Mouse (Mus musculus): ENCODE data around the gene Sh3pxd2a.

Sh3pxd2a gene

GRCm38 (mm10) chr19:47464304-47465241, at the start of gene Sh3pxd2a:
Sh3pxd2a (minus strand) TSS chr19:47464401.
- peak; percentile 78 for DNase-seq

GRCm38 (mm10) chr19:47513618-47513897, 49.4 kb upstream of the Sh3pxd2a start:
- DNase-seq: no peak

GRCm38 (mm10) chr19:47512794-47513617, 48.8 kb upstream of the Sh3pxd2a start:
- DNase-seq: no peak

- DNase-seq: peak; percentile 28
Measured at GRCm38 (mm10) chr19:47511958-47512357, 47.8 kb upstream of the Sh3pxd2a start.

GRCm38 (mm10) chr19:47511294-47511675, 47.1 kb upstream of the Sh3pxd2a start:
- no peak for DNase-seq

GRCm38 (mm10) chr19:47510473-47511293, 46.5 kb upstream of the Sh3pxd2a start:
- DNase-seq: peak; percentile 48

GRCm38 (mm10) chr19:47510135-47510472, 45.9 kb upstream of the Sh3pxd2a start:
- DNase-seq: no peak

- peak; percentile 21 for DNase-seq
Measured at GRCm38 (mm10) chr19:47508771-47509281, 44.6 kb upstream of the Sh3pxd2a start.

GRCm38 (mm10) chr19:47508191-47508590, 44.0 kb upstream of the Sh3pxd2a start:
- DNase-seq: peak; percentile 25

- DNase-seq: peak; percentile 67
Measured at GRCm38 (mm10) chr19:47507128-47508121, 43.2 kb upstream of the Sh3pxd2a start.

- peak; percentile 30 for DNase-seq
Measured at GRCm38 (mm10) chr19:47503625-47504024, 39.4 kb upstream of the Sh3pxd2a start.

GRCm38 (mm10) chr19:47502563-47502962, 38.4 kb upstream of the Sh3pxd2a start:
- DNase-seq: no peak

- no peak for DNase-seq
Measured at GRCm38 (mm10) chr19:47500389-47501011, 36.3 kb upstream of the Sh3pxd2a start.

GRCm38 (mm10) chr19:47499841-47500240, 35.6 kb upstream of the Sh3pxd2a start:
- DNase-seq: no peak

GRCm38 (mm10) chr19:47498942-47499341, 34.7 kb upstream of the Sh3pxd2a start:
- no peak for DNase-seq

GRCm38 (mm10) chr19:47497736-47498135, 33.5 kb upstream of the Sh3pxd2a start:
- DNase-seq: no peak

GRCm38 (mm10) chr19:47497313-47497712, 33.1 kb upstream of the Sh3pxd2a start:
- DNase-seq: no peak

GRCm38 (mm10) chr19:47493017-47493997, 29.1 kb upstream of the Sh3pxd2a start:
- no peak for DNase-seq

GRCm38 (mm10) chr19:47492422-47492821, 28.2 kb upstream of the Sh3pxd2a start:
- DNase-seq: no peak

- DNase-seq: no peak
Measured at GRCm38 (mm10) chr19:47491853-47492252, 27.7 kb upstream of the Sh3pxd2a start.

Data from liver (tissue).